Mouse (Mus musculus): ENCODE measurements around the gene Pla2g2d. TPM values are rescaled to one million over a fixed set of nuclear protein-coding genes. Genes with fewer than 3 reads are reported as not detected.
"Not testable (repeated sequence)": the region's sequence is repeated elsewhere in the genome, so short reads cannot be mapped to it uniquely, and the experiment has no call there.

Pla2g2d gene
- total RNA-seq, 2 experiments from 2014 or later = 1.3 to 2.5 TPM

GRCm38 (mm10) chr4:138780300-138780699, 4.8 kb downstream of the Pla2g2d start:
- DNase-seq (ENCODE audit: low spot score in 2 of 2) = no peak

- DNase-seq (ENCODE audit: low spot score in 2 of 2) = peak in 1 of 2 experiments; percentile 7
These were observed 6.6 kb downstream of the Pla2g2d start for GRCm38 (mm10) chr4:138782098-138782497.

GRCm38 (mm10) chr4:138785721-138786120, 10.2 kb downstream of the Pla2g2d start:
- DNase-seq (ENCODE audit: low spot score in 2 of 2) = no peak

- no peak for DNase-seq (ENCODE audit: low spot score in 2 of 2)
These were observed 10.6 kb downstream of the Pla2g2d start for GRCm38 (mm10) chr4:138786141-138786540.

- DNase-seq (ENCODE audit: low spot score in 2 of 2) = no peak
These were observed 12.8 kb downstream of the Pla2g2d start for GRCm38 (mm10) chr4:138788381-138788780.

GRCm38 (mm10) chr4:138791452-138791851, 15.9 kb downstream of the Pla2g2d start:
- no peak for DNase-seq (ENCODE audit: low spot score in 2 of 2)

GRCm38 (mm10) chr4:138792599-138792998, 17.1 kb downstream of the Pla2g2d start:
- DNase-seq (ENCODE audit: low spot score in 2 of 2) = no peak

GRCm38 (mm10) chr4:138793276-138793675, 17.7 kb downstream of the Pla2g2d start:
- DNase-seq (ENCODE audit: low spot score in 2 of 2) = peak; percentile 23 to 38

GRCm38 (mm10) chr4:138794344-138794743, 18.8 kb downstream of the Pla2g2d start:
- DNase-seq (ENCODE audit: low spot score in 2 of 2) = no peak

- no peak for DNase-seq (ENCODE audit: low spot score in 2 of 2)
These were observed 21.1 kb downstream of the Pla2g2d start for GRCm38 (mm10) chr4:138796513-138797216.

- no peak for DNase-seq (ENCODE audit: low spot score in 2 of 2)
These were observed 21.7 kb downstream of the Pla2g2d start for GRCm38 (mm10) chr4:138797217-138797570.

GRCm38 (mm10) chr4:138800134-138800744, 24.7 kb downstream of the Pla2g2d start:
- DNase-seq (ENCODE audit: low spot score in 2 of 2) = no peak

GRCm38 (mm10) chr4:138801631-138802030, 26.1 kb downstream of the Pla2g2d start:
- DNase-seq (ENCODE audit: low spot score in 2 of 2) = no peak

- DNase-seq (ENCODE audit: low spot score in 2 of 2) = peak in 1 of 2 experiments; percentile 17
These were observed 27.4 kb downstream of the Pla2g2d start for GRCm38 (mm10) chr4:138802917-138803316.

GRCm38 (mm10) chr4:138805248-138805647, 29.7 kb downstream of the Pla2g2d start:
- DNase-seq (ENCODE audit: low spot score in 2 of 2) = no peak

- DNase-seq (ENCODE audit: low spot score in 2 of 2) = no peak
These were observed 30.6 kb downstream of the Pla2g2d start for GRCm38 (mm10) chr4:138806160-138806559.

- no peak for DNase-seq (ENCODE audit: low spot score in 2 of 2)
These were observed 31.5 kb downstream of the Pla2g2d start for GRCm38 (mm10) chr4:138806920-138807541.

GRCm38 (mm10) chr4:138816166-138816565, 40.6 kb downstream of the Pla2g2d start:
- DNase-seq (ENCODE audit: low spot score in 2 of 2) = no peak

- no peak for DNase-seq (ENCODE audit: low spot score in 2 of 2)
These were observed 42.2 kb downstream of the Pla2g2d start for GRCm38 (mm10) chr4:138817736-138818135.

- DNase-seq (ENCODE audit: low spot score in 2 of 2) = peak; percentile 37 to 38
These were observed 43.6 kb downstream of the Pla2g2d start for GRCm38 (mm10) chr4:138819101-138819500.

- DNase-seq (ENCODE audit: low spot score in 2 of 2) = no peak
These were observed 45.5 kb downstream of the Pla2g2d start for GRCm38 (mm10) chr4:138821036-138821435.

GRCm38 (mm10) chr4:138824161-138824560, 48.6 kb downstream of the Pla2g2d start:
- not testable (repeated sequence) for DNase-seq (ENCODE audit: low spot score in 2 of 2)
